In the genomic region with DNA sequence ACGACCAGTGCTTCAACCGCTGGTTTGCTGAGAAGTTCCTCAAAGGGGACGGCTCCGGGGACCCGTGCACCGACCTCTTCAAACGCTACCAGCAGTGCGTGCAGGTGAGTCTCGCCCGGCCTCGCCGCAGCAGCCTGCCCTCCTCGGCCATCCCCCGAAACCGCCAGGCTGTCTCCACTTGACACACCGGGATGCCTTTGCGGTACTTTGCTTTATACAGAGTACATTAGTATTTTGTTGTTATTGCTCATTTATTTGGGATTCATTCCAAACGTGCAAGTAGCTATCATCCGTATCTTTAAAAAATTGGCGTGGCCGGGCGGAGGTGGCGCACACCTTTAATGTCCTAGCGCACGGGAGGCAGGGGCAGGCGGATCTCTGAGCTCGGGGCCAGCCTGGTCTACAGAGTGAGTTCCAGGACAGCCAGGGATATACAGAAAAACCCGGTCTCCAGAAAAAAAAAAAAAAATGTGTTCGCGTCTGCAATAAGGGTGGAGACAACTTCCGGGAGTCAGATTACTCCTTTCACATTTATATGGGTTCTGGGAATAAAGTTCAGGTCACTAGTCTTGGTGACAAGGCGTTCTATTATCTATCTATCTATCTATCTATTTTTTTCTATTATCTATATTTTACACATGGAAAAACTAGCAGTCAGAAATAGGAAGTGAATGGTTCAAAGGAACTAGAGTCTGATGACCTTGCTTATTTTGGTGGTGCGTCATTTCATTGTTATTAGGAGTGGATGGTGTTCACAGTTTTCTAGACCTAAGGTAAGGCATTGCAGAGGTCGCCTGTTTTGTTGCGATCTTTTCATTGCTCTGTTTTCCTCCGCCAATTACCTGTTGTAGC, we compare ENCODE assay signal across 8 mouse cellular contexts. TPM values are rescaled to one million over a fixed set of nuclear protein-coding genes. Genes with fewer than 3 reads are reported as not detected.
DNase-seq lines count a peak whose midpoint lies in the region; ATAC-seq and TF ChIP-seq lines count a peak whose summit lies in the region.

No protein-coding gene starts in this region.

- TF ChIP-seq EP300 in stomach, postnatal 0 days (optimal IDR thresholded peaks at IDR 0.05) = no peak

- H3K36me3 ChIP-seq in testis, adult 2 months (ENCODE audit: control insufficient read depth, insufficient read depth, low read length) = peaks cover 2% of the 10 kb centered on the region; the same call in 1 of the 2 replicates
- H3K36me3 ChIP-seq in liver, adult 2 months (ENCODE audit: control insufficient read depth, insufficient read depth, low read length) = peaks cover 24% of the 10 kb centered on the region; the same call in 1 of the 2 replicates
- peaks cover 4% of the 10 kb centered on the region; the same call in 1 of the 2 replicates for H3K36me3 ChIP-seq in stomach, postnatal 0 days (ENCODE audit: control insufficient read depth, insufficient read depth, low read length)

- ATAC-seq in cerebellum, adult (ENCODE audit: insufficient number of reproducible peaks, low FRiP score, low TSS enrichment) = 0 out of 2 replicates have a peak, but pooled peaks have one; percentile 31
- ATAC-seq in stomach, postnatal 0 days (ENCODE audit: low FRiP score, low TSS enrichment) = peak; percentile 53; the same call in 1 of the 2 replicates

- 6% methylated on average over 36 of the region's 36 CpGs for WGBS in liver, adult 2 months
- WGBS in stomach, postnatal 0 days = 9% methylated on average over 36 of the region's 36 CpGs

- no peak for TF ChIP-seq POLR2A in testis, adult 2 months (IDR thresholded peaks at IDR 0.05; ENCODE audit: control insufficient read depth, low read depth, low read length)
- TF ChIP-seq POLR2A in liver, adult 2 months (IDR thresholded peaks at IDR 0.05; ENCODE audit: extremely low read depth, insufficient read depth, low read length) = no peak

- no peak for DNase-seq in cerebellum, adult 11 months
- no peak for DNase-seq in testis, postnatal 10 days (ENCODE audit: low spot score)
- no peak for DNase-seq in liver, adult 2 months (ENCODE audit: extremely low read depth, low read depth, low spot score)
- DNase-seq in stomach, postnatal 0 days (ENCODE audit: low spot score) = no peak
- no peak for DNase-seq in adipocyte (ENCODE audit: low spot score)
- no peak for DNase-seq in left cerebral cortex, adult 9 months (ENCODE audit: low spot score in 2 of 2)

- H3K9me3 ChIP-seq in stomach, postnatal 0 days (ENCODE audit: control insufficient read depth, low read length) = no peaks in the 10 kb centered on the region

- H3K4me1 ChIP-seq in testis, adult 2 months (ENCODE audit: control insufficient read depth, insufficient read depth, low read length) = peaks cover 2% of the 10 kb centered on the region
- peaks cover 9% of the 10 kb centered on the region for H3K4me1 ChIP-seq in liver, adult 2 months (ENCODE audit: control insufficient read depth, insufficient read depth, low read length)
- H3K4me1 ChIP-seq in stomach, postnatal 0 days (replicated peaks; ENCODE audit: control insufficient read depth, insufficient read depth) = no peaks in the 10 kb centered on the region

- peak overlapping the region; percentile 92 for H3K4me2 ChIP-seq in stomach, postnatal 0 days (replicated peaks; ENCODE audit: low read depth)

- peak overlapping the region; percentile 68 for H3K9ac ChIP-seq in liver, adult 2 months (ENCODE audit: low read depth, low read length)
- H3K9ac ChIP-seq in stomach, postnatal 0 days (ENCODE audit: low read length) = peak overlapping the region; percentile 92

- TF ChIP-seq CTCF in testis, adult 2 months (IDR thresholded peaks at IDR 0.05; ENCODE audit: control insufficient read depth, insufficient read depth, insufficient replicate concordance, low read depth, low read length) = no peak
- no peak for TF ChIP-seq CTCF in liver, adult 2 months (IDR thresholded peaks at IDR 0.05; ENCODE audit: low read depth, low read length)
- TF ChIP-seq CTCF in stomach, postnatal 0 days (IDR thresholded peaks at IDR 0.05; ENCODE audit: low read depth) = no peak; the same call in 1 of the 2 replicates

- peaks cover 9% of the 10 kb centered on the region; the same call in 1 of the 2 replicates for H3K79me2 ChIP-seq in liver, adult 2 months (ENCODE audit: control insufficient read depth, insufficient read depth, low read length)

- H3K27me3 ChIP-seq in testis, adult 2 months (ENCODE audit: control insufficient read depth, insufficient read depth, low read length) = no peaks in the 10 kb centered on the region
- no peaks in the 10 kb centered on the region for H3K27me3 ChIP-seq in liver, adult 2 months (ENCODE audit: control insufficient read depth, insufficient read depth, low read length)
- H3K27me3 ChIP-seq in stomach, postnatal 0 days (ENCODE audit: control insufficient read depth, insufficient read depth, low read length) = no peaks in the 10 kb centered on the region

- H3K27ac ChIP-seq in testis, adult 2 months (ENCODE audit: control insufficient read depth, insufficient read depth, low read depth, low read length) = peak overlapping the region; percentile 78
- H3K27ac ChIP-seq in liver, adult 2 months (replicated peaks; ENCODE audit: insufficient read depth, low read depth, low read length) = 0 out of 2 replicates have a peak overlapping the region, but pooled peaks have one; percentile 10
- peak overlapping the region; percentile 78 for H3K27ac ChIP-seq in stomach, postnatal 0 days (replicated peaks)

- H3K4me3 ChIP-seq in testis, adult 2 months (ENCODE audit: control insufficient read depth, low read depth, low read length) = peak overlapping the region; percentile 100
- peak overlapping the region; percentile 80 for H3K4me3 ChIP-seq in liver, adult 2 months (ENCODE audit: insufficient read depth, low read depth, low read length)
- peak overlapping the region; percentile 91 for H3K4me3 ChIP-seq in stomach, postnatal 0 days (ENCODE audit: low read depth, low read length)

RNA-seq across cellular contexts. Expression of gene Triap1, which starts 0.5 kb away (rescaled TPM):
- polyA plus RNA-seq in testis, adult 2 months (2012; rRNA removed) = 7.6 and 8.0 TPM in 2 replicates
- 12.9 and 14.5 TPM in 2 replicates for total RNA-seq in liver, adult 2 months (2014; rRNA removed)
- 11.4 and 11.8 TPM in 2 replicates for polyA plus RNA-seq in liver, adult 2 months (2012; rRNA removed)
- 63.3 and 65.4 TPM in 2 replicates for polyA plus RNA-seq in stomach, postnatal 0 days (2015; fragmentation: Nextera tagmentation; extraction: Ambion mirVana)

RNA-seq across cellular contexts. Expression of gene Gatc, which starts 0.6 kb away (rescaled TPM):
- polyA plus RNA-seq in testis, adult 2 months (2012; rRNA removed) = 11.6 and 16.0 TPM in 2 replicates
- 6.3 and 8.6 TPM in 2 replicates for total RNA-seq in liver, adult 2 months (2014; rRNA removed)
- 11.0 and 12.7 TPM in 2 replicates for polyA plus RNA-seq in liver, adult 2 months (2012; rRNA removed)
- polyA plus RNA-seq in stomach, postnatal 0 days (2015; fragmentation: Nextera tagmentation; extraction: Ambion mirVana) = 12.9 and 14.7 TPM in 2 replicates

RNA-seq across cellular contexts. Expression of gene Cox6a1, which starts 7.2 kb away (rescaled TPM):
- 619 and 765 TPM in 2 replicates for polyA plus RNA-seq in testis, adult 2 months (2012; rRNA removed)
- 422 and 505 TPM in 2 replicates for total RNA-seq in liver, adult 2 months (2014; rRNA removed)
- 2,238 and 2,515 TPM in 2 replicates for polyA plus RNA-seq in liver, adult 2 months (2012; rRNA removed)
- polyA plus RNA-seq in stomach, postnatal 0 days (2015; fragmentation: Nextera tagmentation; extraction: Ambion mirVana) = 1,431 and 1,574 TPM in 2 replicates

RNA-seq across cellular contexts. Expression of gene Srsf9, which starts 14.6 kb away (rescaled TPM):
- polyA plus RNA-seq in testis, adult 2 months (2012; rRNA removed) = 43.9 and 45.5 TPM in 2 replicates
- total RNA-seq in liver, adult 2 months (2014; rRNA removed) = 17.0 and 21.7 TPM in 2 replicates
- 25.2 and 25.3 TPM in 2 replicates for polyA plus RNA-seq in liver, adult 2 months (2012; rRNA removed)
- polyA plus RNA-seq in stomach, postnatal 0 days (2015; fragmentation: Nextera tagmentation; extraction: Ambion mirVana) = 121 and 129 TPM in 2 replicates

RNA-seq across cellular contexts. Expression of gene Dynll1, which starts 40.7 kb away (rescaled TPM):
- 559 and 571 TPM in 2 replicates for polyA plus RNA-seq in testis, adult 2 months (2012; rRNA removed)
- total RNA-seq in liver, adult 2 months (2014; rRNA removed) = 13.1 and 24.1 TPM in 2 replicates
- polyA plus RNA-seq in liver, adult 2 months (2012; rRNA removed) = 24.3 and 25.8 TPM in 2 replicates
- 1,661 and 1,792 TPM in 2 replicates for polyA plus RNA-seq in stomach, postnatal 0 days (2015; fragmentation: Nextera tagmentation; extraction: Ambion mirVana)

Comparison
In these comparisons a context has a peak if more than half of its experiments do, and no peak if none do; other contexts are left out.
1. H3K27ac ChIP-seq: peak in every context shown above with its lines; median percentile 78 in testis, adult 2 months; 78 in stomach, postnatal 0 days; 10 in liver, adult 2 months.